Mouse (Mus musculus): ENCODE data around the gene Pdlim5.

The Pdlim5 gene

GRCm38 (mm10) chr3:142339440-142340251 lies 55.9 kb downstream of the Pdlim5 start:
- DNase-seq (ENCODE audit: low spot score), result no peak

GRCm38 (mm10) chr3:142338058-142338457 lies 57.4 kb downstream of the Pdlim5 start:
- DNase-seq (ENCODE audit: low spot score), result no peak

GRCm38 (mm10) chr3:142334496-142334895 lies 61.0 kb downstream of the Pdlim5 start:
- DNase-seq (ENCODE audit: low spot score), result no peak

- DNase-seq (ENCODE audit: low spot score), result no peak
Measured at GRCm38 (mm10) chr3:142333458-142333857, 62.0 kb downstream of the Pdlim5 start.

- DNase-seq (ENCODE audit: low spot score), result no peak
Measured at GRCm38 (mm10) chr3:142332716-142333115, 62.8 kb downstream of the Pdlim5 start.

GRCm38 (mm10) chr3:142331872-142332554 lies 63.5 kb downstream of the Pdlim5 start:
- no peak for DNase-seq (ENCODE audit: low spot score)

- no peak for DNase-seq (ENCODE audit: low spot score)
Measured at GRCm38 (mm10) chr3:142330425-142330824, 65.1 kb downstream of the Pdlim5 start.

GRCm38 (mm10) chr3:142323592-142323991 lies 71.9 kb downstream of the Pdlim5 start:
- no peak for DNase-seq (ENCODE audit: low spot score)

- peak; percentile 53 for DNase-seq (ENCODE audit: low spot score)
Measured at GRCm38 (mm10) chr3:142321930-142322329, 73.6 kb downstream of the Pdlim5 start.

GRCm38 (mm10) chr3:142318147-142318546 lies 77.3 kb downstream of the Pdlim5 start:
- peak; percentile 44 for DNase-seq (ENCODE audit: low spot score)

- no peak for DNase-seq (ENCODE audit: low spot score)
Measured at GRCm38 (mm10) chr3:142316138-142316740, 79.3 kb downstream of the Pdlim5 start.

- no peak for DNase-seq (ENCODE audit: low spot score)
Measured at GRCm38 (mm10) chr3:142311075-142311474, 84.4 kb downstream of the Pdlim5 start.

- DNase-seq (ENCODE audit: low spot score), result no peak
Measured at GRCm38 (mm10) chr3:142310446-142310845, 85.0 kb downstream of the Pdlim5 start.

- DNase-seq (ENCODE audit: low spot score), result no peak
Measured at GRCm38 (mm10) chr3:142295287-142295676, 100.2 kb downstream of the Pdlim5 start.

- DNase-seq (ENCODE audit: low spot score), result no peak
Measured at GRCm38 (mm10) chr3:142294616-142295286, 100.7 kb downstream of the Pdlim5 start.

- no peak for DNase-seq (ENCODE audit: low spot score)
Measured at GRCm38 (mm10) chr3:142293561-142293960, 101.9 kb downstream of the Pdlim5 start.

GRCm38 (mm10) chr3:142282706-142283105 lies 112.8 kb downstream of the Pdlim5 start:
- peak; percentile 46 for DNase-seq (ENCODE audit: low spot score)

- no peak for DNase-seq (ENCODE audit: low spot score)
Measured at GRCm38 (mm10) chr3:142281656-142282055, 113.8 kb downstream of the Pdlim5 start.

GRCm38 (mm10) chr3:142281093-142281445 lies 114.4 kb downstream of the Pdlim5 start:
- DNase-seq (ENCODE audit: low spot score), result no peak

GRCm38 (mm10) chr3:142280366-142281092 lies 115.0 kb downstream of the Pdlim5 start:
- no peak for DNase-seq (ENCODE audit: low spot score)

GRCm38 (mm10) chr3:142279011-142279410 lies 116.5 kb downstream of the Pdlim5 start:
- no peak for DNase-seq (ENCODE audit: low spot score)

GRCm38 (mm10) chr3:142276506-142276905 lies 119.0 kb downstream of the Pdlim5 start:
- DNase-seq (ENCODE audit: low spot score), result no peak

All from ovary, postnatal 36 days (tissue).